Mouse (Mus musculus) CH12.LX (cell line): ENCODE measurements around the gene Apeh.

Experiments used
- CTCF ChIP-seq, 2 experiments: IDR thresholded peaks in 1 of 2; conservative IDR thresholded peaks in 1 of 2; 2 replicates each; pipeline ENCODE4 v1.5.1; 2011 to 2012; ENCODE audit warnings: low read depth in 2 of 2, low read length in 2 of 2, improper control_type of control experiment in 1 of 2, inconsistent platforms in 1 of 2, mild to moderate bottlenecking in 1 of 2, moderate library complexity in 1 of 2
- SIN3A ChIP-seq: IDR thresholded peaks from 2 replicates; pipeline ENCODE4 v1.6.1; 2012; ENCODE audit warnings: low read length, improper control_type of control experiment, inconsistent platforms
- USF1 ChIP-seq: IDR thresholded peaks from 2 replicates; pipeline ENCODE4 v1.6.1; 2014; ENCODE audit warnings: low read depth, mild to moderate bottlenecking, inconsistent platforms, low read length, improper control_type of control experiment
- ZKSCAN1 ChIP-seq: IDR thresholded peaks from 2 replicates; pipeline ENCODE4 v1.6.1; 2012; ENCODE audit warnings: low read depth, inconsistent platforms, low read length, improper control_type of control experiment, borderline replicate concordance

GRCm38 (mm10) chr9:108104766-108105548 lies 10.6 kb upstream of the Apeh start:
- TF ChIP-seq CTCF (conservative IDR thresholded peaks at IDR 0.05 in 1 of 2, IDR thresholded peaks at IDR 0.05 in 1 of 2; ENCODE audit: low read depth in 2 of 2, low read length in 2 of 2) (no peak), SIN3A (peak; percentile 98), ZKSCAN1 (no peak), USF1 (peak; percentile 26; the same call in 1 of the 2 replicates)
